Mouse (Mus musculus) limb, embryonic 12.5 days (tissue): Measurements from ENCODE around the gene AI467606. TPM values are rescaled to one million over a fixed set of nuclear protein-coding genes. Genes with fewer than 3 reads are reported as not detected.

ENCODE experiments used
- ATAC-seq: fragments of 200-750 bp; cut with Nextera tagmentation; 2 replicates; pipeline ENCODE4 v1.8.0; 2017; ENCODE audit warnings: low read depth, moderate TSS enrichment; ENCODE audit not compliant: insufficient number of reproducible peaks, insufficient read depth, low FRiP score, low TSS enrichment
- H3K27ac ChIP-seq: fragments of 300-500 bp; sonication (generic); 2 replicates; pipeline ENCODE4 v1.5.1; 2016; ENCODE audit warnings: mild to moderate bottlenecking, moderate library complexity
- H3K27me3 ChIP-seq: fragments of 300-500 bp; sonication (generic); 2 replicates; pipeline ENCODE4 v1.6.1; 2016; ENCODE audit warnings: mild to moderate bottlenecking, moderate library complexity
- H3K36me3 ChIP-seq: fragments of 300-500 bp; sonication (generic); 2 replicates; pipeline ENCODE4 v1.6.1; 2016; ENCODE audit warnings: mild to moderate bottlenecking, moderate library complexity
- H3K4me1 ChIP-seq: fragments of 300-500 bp; sonication (generic); replicated peaks from 2 replicates; pipeline ENCODE4 v1.6.1; 2016
- H3K4me2 ChIP-seq: fragments of 300-500 bp; sonication (generic); 2 replicates; pipeline ENCODE4 v1.6.1; 2016; ENCODE audit warnings: mild to moderate bottlenecking, moderate library complexity
- H3K4me3 ChIP-seq: fragments of 300-500 bp; sonication (generic); replicated peaks from 2 replicates; pipeline ENCODE4 v1.5.1; 2016; ENCODE audit warnings: mild to moderate bottlenecking
- H3K9ac ChIP-seq: fragments of 300-500 bp; sonication (generic); replicated peaks from 2 replicates; pipeline ENCODE4 v1.6.1; 2016; ENCODE audit warnings: mild to moderate bottlenecking, moderate library complexity
- H3K9me3 ChIP-seq: fragments of 300-500 bp; sonication (generic); 2 replicates; pipeline ENCODE4 v1.6.1; 2016; ENCODE audit warnings: mild to moderate bottlenecking, moderate library complexity
- WGBS: fragments of 180-500 bp; shearing (Covaris S2); methylation state at CpG from one replicate; pipeline ENCODE4 v1.1.7; 2016; 5-methylcytosine and 5-hydroxymethylcytosine counted together
- polyA plus RNA-seq: library from polyadenylated mRNA; unstranded; fragments of >200 nt; fragmentation: Nextera tagmentation; extraction: Ambion mirVana; gene quantifications from 2 replicates; pipeline ENCODE4 v1.2.1, GENCODE M21; 2016

AI467606 gene
- polyA plus RNA-seq, 1 experiment from 2014 or later = 1.4 TPM

- Histone ChIP-seq H3K4me1 (no peaks in the 10 kb centered on the region), H3K9ac (no peak overlapping the region), H3K4me3 (no peak overlapping the region), H3K4me2 (no peak overlapping the region), H3K27ac (no peak overlapping the region), H3K27me3 (peaks cover 7% of the 10 kb centered on the region; the same call in 1 of the 2 replicates), H3K9me3 (no peaks in the 10 kb centered on the region), H3K36me3 (no peaks in the 10 kb centered on the region)
- WGBS = 74% methylated on average over 5 of the region's 5 CpGs
- no peak for ATAC-seq
Measured at GRCm38 (mm10) chr7:127133125-127133524, 42.0 kb downstream of the AI467606 start.

DNA sequence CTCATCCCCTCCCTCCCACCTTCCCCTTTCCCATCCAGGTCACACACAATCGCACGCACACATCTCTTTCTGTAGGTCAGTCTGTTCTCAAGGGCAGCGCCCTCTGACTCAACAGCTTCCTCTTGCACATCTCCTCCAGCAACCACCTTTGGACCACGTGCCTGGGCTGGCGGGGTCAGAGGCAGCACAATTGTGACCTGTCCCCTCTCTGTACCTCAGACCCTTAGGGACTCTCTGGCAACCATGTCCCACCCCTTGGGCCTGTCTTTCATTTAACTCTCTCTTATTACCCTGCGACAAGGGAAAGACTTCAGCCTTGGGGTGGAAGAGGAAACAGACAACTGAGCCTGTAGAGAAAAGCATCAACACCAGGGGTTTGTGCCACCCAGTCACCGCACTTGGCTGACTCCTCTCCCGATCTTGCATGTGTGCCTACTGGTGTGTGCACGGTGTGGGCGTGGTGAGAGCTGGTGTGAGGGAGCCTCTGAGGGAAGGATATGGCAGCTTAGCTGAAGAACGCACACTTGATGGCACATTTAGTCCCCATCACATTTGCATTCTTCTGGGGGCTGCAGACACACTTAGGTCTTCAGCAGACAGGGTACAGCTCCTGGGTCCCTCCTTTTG lies 43.8 kb downstream of the AI467606 start:
- Histone ChIP-seq H3K4me1 (no peaks in the 10 kb centered on the region), H3K9me3 (no peaks in the 10 kb centered on the region), H3K4me3 (no peak overlapping the region), H3K9ac (no peak overlapping the region), H3K4me2 (no peak overlapping the region), H3K36me3 (no peaks in the 10 kb centered on the region), H3K27ac (no peak overlapping the region), H3K27me3 (peaks cover 7% of the 10 kb centered on the region; the same call in 1 of the 2 replicates)
- ATAC-seq = no peak
- 78% methylated on average over 11 of the region's 11 CpGs for WGBS

GRCm38 (mm10) chr7:127136181-127137071 lies 45.3 kb downstream of the AI467606 start:
- H3K9ac ChIP-seq = no peak overlapping the region
- WGBS = 84% methylated on average over 22 of the region's 22 CpGs
- no peak overlapping the region for H3K27ac ChIP-seq
- ATAC-seq = no peak
- H3K9me3 ChIP-seq = no peaks in the 10 kb centered on the region
- peaks cover 7% of the 10 kb centered on the region; the same call in 1 of the 2 replicates for H3K27me3 ChIP-seq
- no peak overlapping the region for H3K4me3 ChIP-seq
- H3K4me2 ChIP-seq = no peak overlapping the region
- no peaks in the 10 kb centered on the region for H3K36me3 ChIP-seq
- no peaks in the 10 kb centered on the region for H3K4me1 ChIP-seq

GRCm38 (mm10) chr7:127137262-127138017 lies 46.3 kb downstream of the AI467606 start, which contains the start of gene Spn:
Spn (minus strand) TSS chr7:127137823.
- Histone ChIP-seq H3K9ac (no peak within 1 kb of the TSS), H3K27ac (no peak within 1 kb of the TSS), H3K27me3 (peaks cover 7% of the 10 kb centered on the region; the same call in 1 of the 2 replicates), H3K4me2 (no peak within 1 kb of the TSS), H3K4me1 (no peaks in the 10 kb centered on the region), H3K4me3 (no peak within 1 kb of the TSS), H3K9me3 (no peaks in the 10 kb centered on the region), H3K36me3 (no peaks in the 10 kb centered on the region)
- 76% methylated on average over 9 of the region's 9 CpGs for WGBS
- no peak for ATAC-seq

- ATAC-seq = no peak
- WGBS = 92% methylated on average over 7 of the region's 7 CpGs
- Histone ChIP-seq H3K36me3 (no peaks in the 10 kb centered on the region), H3K4me2 (no peak overlapping the region), H3K9ac (no peak overlapping the region), H3K4me1 (no peaks in the 10 kb centered on the region), H3K4me3 (no peak overlapping the region), H3K27ac (no peak overlapping the region), H3K27me3 (peaks cover 7% of the 10 kb centered on the region; the same call in 1 of the 2 replicates), H3K9me3 (no peaks in the 10 kb centered on the region)
Measured at GRCm38 (mm10) chr7:127139100-127139499, 47.9 kb downstream of the AI467606 start.

DNA sequence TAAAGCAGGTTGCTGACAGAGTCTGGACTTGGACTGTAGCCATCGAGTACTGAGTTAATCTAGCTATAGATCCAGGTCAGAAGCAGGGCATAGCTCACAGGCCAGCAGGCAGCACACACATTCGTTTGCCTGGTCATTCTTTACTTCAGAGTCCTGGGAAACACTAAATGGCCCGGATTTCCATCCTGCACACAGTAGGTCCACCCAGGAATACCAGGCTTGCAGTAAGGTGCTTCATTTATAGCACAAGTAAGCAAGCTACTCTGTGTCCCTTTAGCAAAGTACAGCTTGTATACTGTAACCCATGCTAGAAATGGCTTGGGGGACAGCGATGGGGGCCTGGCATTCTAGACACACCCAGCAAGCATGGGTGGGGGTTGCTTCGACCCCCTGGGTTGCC lies 48.4 kb downstream of the AI467606 start:
- Histone ChIP-seq H3K27ac (no peak overlapping the region), H3K4me2 (no peak overlapping the region), H3K36me3 (no peaks in the 10 kb centered on the region), H3K4me3 (no peak overlapping the region), H3K27me3 (peaks cover 6% of the 10 kb centered on the region; the same call in 1 of the 2 replicates), H3K9me3 (no peaks in the 10 kb centered on the region), H3K9ac (no peak overlapping the region), H3K4me1 (no peaks in the 10 kb centered on the region)
- 57% methylated on average over 5 of the region's 5 CpGs for WGBS
- ATAC-seq = no peak

GRCm38 (mm10) chr7:127140623-127141404 lies 49.7 kb downstream of the AI467606 start:
- 76% methylated on average over 7 of the region's 7 CpGs for WGBS
- H3K4me2 ChIP-seq = no peak overlapping the region
- no peaks in the 10 kb centered on the region; the same call in 1 of the 2 replicates for H3K4me1 ChIP-seq
- no peaks in the 10 kb centered on the region for H3K27me3 ChIP-seq
- no peaks in the 10 kb centered on the region for H3K9me3 ChIP-seq
- no peak overlapping the region for H3K27ac ChIP-seq
- no peak for ATAC-seq
- no peak overlapping the region for H3K9ac ChIP-seq
- H3K36me3 ChIP-seq = no peaks in the 10 kb centered on the region
- H3K4me3 ChIP-seq = no peak overlapping the region

DNA sequence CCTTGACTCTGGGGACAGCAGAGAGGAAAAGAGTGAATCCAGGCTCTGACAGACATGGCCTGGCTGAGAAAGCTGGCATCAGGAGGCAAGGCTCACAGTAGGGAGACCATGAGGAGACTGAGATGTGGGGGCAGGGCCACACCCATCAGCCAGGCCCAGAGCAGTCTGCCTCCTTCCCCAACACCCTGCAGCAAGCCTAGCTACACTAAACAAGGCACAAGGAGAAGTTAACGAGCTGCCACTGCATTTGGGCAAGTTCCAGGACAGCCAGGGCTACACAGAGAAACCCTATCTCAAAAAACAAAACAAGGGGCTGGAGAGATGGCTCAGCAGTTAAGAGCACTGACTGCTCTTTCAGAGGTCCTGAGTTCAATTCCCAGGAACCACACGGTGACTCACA lies 51.1 kb downstream of the AI467606 start:
- no peak for ATAC-seq
- Histone ChIP-seq H3K27ac (no peak overlapping the region), H3K4me2 (no peak overlapping the region), H3K9me3 (no peaks in the 10 kb centered on the region), H3K4me3 (no peak overlapping the region), H3K4me1 (no peaks in the 10 kb centered on the region; the same call in 1 of the 2 replicates), H3K36me3 (no peaks in the 10 kb centered on the region), H3K9ac (no peak overlapping the region), H3K27me3 (no peaks in the 10 kb centered on the region)
- 40% methylated on average over 2 of the region's 2 CpGs for WGBS

DNA sequence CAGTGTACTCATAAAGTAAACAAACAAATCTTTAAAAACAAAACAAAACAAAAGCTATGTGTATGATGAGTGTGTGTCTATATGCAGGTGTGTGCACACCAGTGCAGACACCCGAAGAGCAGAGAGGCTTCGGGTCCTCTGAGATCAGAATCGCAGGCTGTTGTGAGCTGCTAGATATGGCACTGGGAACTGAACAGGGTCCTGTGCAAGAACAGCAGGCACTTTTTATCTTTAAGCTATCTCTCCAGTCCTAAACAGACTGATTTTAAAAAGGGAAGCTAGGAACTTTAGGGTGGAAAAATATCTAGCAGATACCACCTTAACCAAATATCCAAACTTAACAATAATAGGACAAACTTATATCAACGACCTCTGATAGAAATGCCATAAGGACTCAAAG lies 51.5 kb downstream of the AI467606 start:
- Histone ChIP-seq H3K27ac (no peak overlapping the region), H3K27me3 (no peaks in the 10 kb centered on the region), H3K9ac (no peak overlapping the region), H3K36me3 (no peaks in the 10 kb centered on the region), H3K4me3 (no peak overlapping the region), H3K4me2 (no peak overlapping the region), H3K4me1 (no peaks in the 10 kb centered on the region; the same call in 1 of the 2 replicates), H3K9me3 (no peaks in the 10 kb centered on the region)
- no peak for ATAC-seq
- 88% methylated on average over 4 of the region's 4 CpGs for WGBS
